Mouse (Mus musculus): ENCODE data around the gene Slc5a2. TPM values are rescaled to one million over a fixed set of nuclear protein-coding genes. Genes with fewer than 3 reads are reported as not detected.

Gene Slc5a2
- total RNA-seq, 2 experiments from 2014 or later = not detected

DNA sequence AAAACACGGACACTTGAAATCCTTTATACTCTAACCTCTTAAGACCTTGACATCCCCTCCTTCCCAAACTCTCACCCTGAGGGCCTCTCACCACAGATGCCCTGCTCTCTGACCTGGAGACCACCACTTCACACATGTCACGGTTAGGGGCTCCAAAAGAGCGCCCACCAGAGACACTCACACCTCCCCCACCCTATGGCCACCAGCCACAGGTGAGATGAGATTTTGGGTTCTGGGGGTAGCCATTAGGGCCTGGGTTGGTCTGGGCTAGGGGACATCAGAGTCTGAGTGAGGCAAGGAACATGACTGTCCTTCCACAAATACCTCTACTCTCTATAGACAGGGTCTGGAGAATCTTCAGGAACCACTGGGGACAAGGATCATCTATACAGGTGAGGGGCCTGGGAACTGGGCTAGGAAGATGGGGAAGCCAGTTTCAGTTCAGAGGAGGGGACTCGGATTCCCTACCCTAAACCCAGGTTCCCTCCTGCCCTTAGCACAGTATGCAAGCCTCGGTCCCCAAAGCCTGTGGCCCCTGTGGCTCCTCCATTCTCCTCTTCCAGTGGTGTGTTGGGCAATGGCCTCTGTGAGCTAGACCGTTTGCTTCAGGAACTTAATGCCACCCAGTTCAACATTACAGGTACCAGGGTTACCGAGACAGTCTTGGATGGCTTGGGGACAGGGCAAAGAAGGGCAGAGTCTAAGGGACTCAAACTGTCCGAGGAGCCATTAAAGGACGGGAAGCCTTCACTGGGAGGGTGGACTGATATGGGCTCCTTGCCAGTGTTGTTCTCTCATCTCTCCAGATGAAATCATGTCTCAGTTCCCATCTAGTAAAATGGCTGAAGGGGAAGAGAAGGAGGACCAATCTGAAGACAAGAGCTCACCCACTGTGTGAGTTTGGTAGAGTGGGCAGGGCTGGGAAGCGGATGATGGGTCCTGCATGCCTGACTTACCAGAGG, 17.1 kb upstream of the Slc5a2 start:
- ATAC-seq (replicated peaks; ENCODE audit: poor library complexity, severe bottlenecking) = no peak

GRCm38 (mm10) chr7:128249998-128250397, 15.5 kb upstream of the Slc5a2 start:
- ATAC-seq (replicated peaks; ENCODE audit: poor library complexity, severe bottlenecking) = no peak

DNA sequence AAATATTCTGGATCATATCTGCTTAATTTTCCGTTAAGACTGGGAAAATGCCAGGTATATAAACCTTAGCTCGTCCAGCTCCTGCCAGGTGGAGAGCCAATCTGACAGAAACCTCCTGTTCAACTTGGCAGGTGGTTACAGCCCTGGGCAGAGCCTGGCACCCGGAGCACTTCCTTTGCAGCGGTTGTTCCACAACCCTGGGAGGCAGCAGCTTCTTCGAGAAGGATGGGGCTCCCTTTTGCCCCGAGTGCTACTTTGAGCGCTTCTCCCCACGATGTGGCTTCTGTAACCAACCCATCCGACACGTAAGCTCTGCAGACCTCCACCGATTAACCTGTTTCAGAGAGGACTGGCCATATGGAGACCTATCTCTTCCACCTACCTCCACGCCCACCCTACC, 13.5 kb upstream of the Slc5a2 start:
- ATAC-seq (replicated peaks; ENCODE audit: poor library complexity, severe bottlenecking) = no peak; the same call in 1 of the 2 replicates

- peak; percentile 81 for ATAC-seq (replicated peaks; ENCODE audit: poor library complexity, severe bottlenecking)
These were observed 12.8 kb upstream of the Slc5a2 start for GRCm38 (mm10) chr7:128252609-128253008.

- ATAC-seq (replicated peaks; ENCODE audit: poor library complexity, severe bottlenecking) = no peak
These were observed 10.5 kb upstream of the Slc5a2 start for GRCm38 (mm10) chr7:128254978-128255377.

- no peak for ATAC-seq (replicated peaks; ENCODE audit: poor library complexity, severe bottlenecking)
These were observed 9.7 kb upstream of the Slc5a2 start for GRCm38 (mm10) chr7:128255757-128256156.

GRCm38 (mm10) chr7:128256783-128257334, 8.6 kb upstream of the Slc5a2 start:
- ATAC-seq (replicated peaks; ENCODE audit: poor library complexity, severe bottlenecking) = no peak

GRCm38 (mm10) chr7:128266056-128266455, 599 bp downstream of the Slc5a2 start:
- ATAC-seq (replicated peaks; ENCODE audit: poor library complexity, severe bottlenecking) = no peak

DNA sequence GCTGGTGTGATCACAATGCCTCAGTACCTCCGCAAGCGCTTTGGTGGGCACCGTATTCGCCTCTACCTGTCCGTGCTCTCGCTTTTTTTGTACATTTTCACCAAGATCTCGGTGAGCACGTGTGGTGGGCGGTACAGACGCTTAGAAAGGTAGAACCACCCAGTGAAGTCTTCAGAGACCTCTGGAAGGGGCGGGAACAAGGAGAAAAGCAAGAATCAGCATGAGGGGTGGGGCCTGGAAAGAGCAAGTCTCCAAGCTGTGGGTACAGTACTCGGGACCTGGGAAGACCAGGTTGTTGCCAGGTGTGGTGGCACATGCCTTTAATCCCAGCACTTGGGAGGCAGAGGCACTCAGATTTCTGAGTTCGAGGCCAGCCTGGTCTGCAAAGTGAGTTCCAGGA, 1.9 kb downstream of the Slc5a2 start:
- ATAC-seq (replicated peaks; ENCODE audit: poor library complexity, severe bottlenecking) = no peak

DNA sequence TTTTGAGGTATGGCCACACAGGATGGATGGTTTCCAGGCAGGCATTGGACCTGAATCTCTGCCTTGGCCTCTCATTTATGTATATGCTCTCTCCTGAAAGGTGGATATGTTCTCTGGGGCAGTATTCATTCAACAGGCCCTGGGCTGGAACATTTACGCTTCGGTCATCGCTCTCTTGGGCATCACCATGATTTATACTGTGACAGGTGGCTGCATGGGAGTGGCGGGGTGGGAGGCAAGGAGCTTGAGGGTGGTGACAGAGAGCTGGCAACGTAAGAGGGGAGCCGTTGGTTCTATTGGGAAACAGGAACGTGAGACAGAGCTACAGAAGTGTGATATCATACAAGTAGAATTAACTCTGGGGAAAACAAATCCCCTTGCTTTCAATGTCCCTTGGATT, 2.4 kb downstream of the Slc5a2 start:
- no peak for ATAC-seq (replicated peaks; ENCODE audit: poor library complexity, severe bottlenecking)

GRCm38 (mm10) chr7:128270431-128270850, 5.0 kb downstream of the Slc5a2 start:
- ATAC-seq (replicated peaks; ENCODE audit: poor library complexity, severe bottlenecking) = peak; percentile 29

DNA sequence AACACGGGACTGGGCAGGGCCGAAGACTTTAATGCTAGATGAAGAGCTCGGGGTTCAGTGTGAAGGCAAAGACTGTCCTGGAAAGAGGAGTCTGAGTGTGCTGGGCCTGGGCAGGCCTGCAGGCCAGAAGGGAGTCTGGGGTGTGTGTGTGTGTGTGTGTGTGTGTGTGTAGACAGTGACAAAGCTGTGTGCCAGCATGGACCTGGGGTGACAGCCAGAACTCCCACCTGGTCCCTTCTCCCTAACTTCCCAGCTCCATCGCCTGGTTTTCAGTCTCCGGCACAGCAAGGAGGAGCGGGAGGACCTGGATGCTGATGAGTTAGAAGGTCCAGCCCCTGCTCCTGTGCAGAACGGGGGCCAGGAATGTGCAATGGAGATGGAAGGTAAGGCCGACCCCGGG, 6.0 kb downstream of the Slc5a2 start:
- ATAC-seq (replicated peaks; ENCODE audit: poor library complexity, severe bottlenecking) = no peak

- no peak for ATAC-seq (replicated peaks; ENCODE audit: poor library complexity, severe bottlenecking)
These were observed 10.6 kb downstream of the Slc5a2 start for GRCm38 (mm10) chr7:128276051-128276450.

GRCm38 (mm10) chr7:128279750-128280149, 14.3 kb downstream of the Slc5a2 start:
- no peak for ATAC-seq (replicated peaks; ENCODE audit: poor library complexity, severe bottlenecking)

DNA sequence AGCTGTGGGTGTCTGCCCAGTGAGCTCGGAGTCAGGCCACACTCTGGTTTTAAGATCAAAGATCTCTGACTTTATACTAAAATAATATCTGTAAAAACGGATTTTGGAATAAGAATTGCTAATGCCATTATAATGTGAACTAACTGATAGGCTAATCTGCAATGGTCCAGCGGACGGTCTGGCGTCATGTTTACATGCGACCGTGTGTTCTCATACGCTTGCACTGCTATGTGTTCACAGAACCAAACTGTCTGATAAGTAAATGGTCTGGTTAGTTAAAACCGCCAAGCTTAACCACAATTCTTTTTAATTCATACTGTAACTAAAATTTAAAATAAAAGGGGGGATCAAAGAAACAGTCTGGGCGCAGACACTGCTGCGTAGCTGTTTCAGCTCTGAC, 16.3 kb downstream of the Slc5a2 start:
- no peak for ATAC-seq (replicated peaks; ENCODE audit: poor library complexity, severe bottlenecking)

GRCm38 (mm10) chr7:128282532-128283244, 17.2 kb downstream of the Slc5a2 start:
- ATAC-seq (replicated peaks; ENCODE audit: poor library complexity, severe bottlenecking) = peak; percentile 95

- no peak for ATAC-seq (replicated peaks; ENCODE audit: poor library complexity, severe bottlenecking)
These were observed 18.6 kb downstream of the Slc5a2 start for GRCm38 (mm10) chr7:128284047-128284446.

- ATAC-seq (replicated peaks; ENCODE audit: poor library complexity, severe bottlenecking) = no peak
These were observed 19.6 kb downstream of the Slc5a2 start for GRCm38 (mm10) chr7:128285060-128285459.

- peak; percentile 69 for ATAC-seq (replicated peaks; ENCODE audit: poor library complexity, severe bottlenecking)
These were observed 23.6 kb downstream of the Slc5a2 start for GRCm38 (mm10) chr7:128288923-128289544.

DNA sequence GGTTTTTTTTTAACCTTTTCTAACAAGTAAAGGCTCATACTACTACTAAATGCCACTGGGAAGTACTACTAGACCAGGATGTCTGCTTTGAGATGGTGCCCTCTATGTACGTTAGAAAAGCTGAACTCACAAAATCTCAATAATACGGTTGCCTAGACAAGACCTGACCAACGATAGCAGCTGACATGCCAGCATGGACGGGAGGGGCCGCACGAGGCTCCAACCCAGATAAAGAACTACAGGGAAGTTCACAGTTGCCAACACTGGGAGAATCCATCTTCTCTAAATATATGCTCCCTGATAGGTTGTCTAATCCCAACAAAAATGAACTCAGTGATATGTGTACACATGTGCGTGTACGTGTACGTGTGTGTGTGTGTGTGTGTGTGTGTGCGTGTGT, 29.3 kb downstream of the Slc5a2 start:
- no peak for ATAC-seq (replicated peaks; ENCODE audit: poor library complexity, severe bottlenecking)

DNA sequence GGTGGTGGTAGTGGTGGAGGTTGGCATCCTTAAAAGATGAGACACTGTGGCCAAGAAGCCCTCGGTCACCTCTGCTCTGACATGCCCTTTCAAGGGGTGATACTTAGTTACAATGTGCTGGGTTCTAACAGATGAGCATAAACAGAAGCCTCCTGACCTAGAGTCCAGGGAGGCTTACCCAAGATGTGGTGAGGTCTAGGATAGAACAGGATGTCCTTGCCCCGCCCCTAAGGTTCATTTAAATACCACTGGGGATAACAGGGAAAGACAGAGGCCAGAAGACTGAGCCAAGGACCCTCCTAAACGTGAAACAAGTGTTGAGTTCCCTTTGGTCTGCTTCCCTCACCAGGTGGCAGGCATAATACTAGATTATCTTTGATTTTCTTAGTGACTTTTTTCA, 31.1 kb downstream of the Slc5a2 start:
- peak; percentile 62 for ATAC-seq (replicated peaks; ENCODE audit: poor library complexity, severe bottlenecking)

Measured in granulocyte monocyte progenitor cell, adult 5-6 weeks (primary cell).